Mouse (Mus musculus) embryonic facial prominence, embryonic 15.5 days (tissue): ENCODE data around the gene Adgrf1. TPM values are rescaled to one million over a fixed set of nuclear protein-coding genes. Genes with fewer than 3 reads are reported as not detected.

Experiments used
- ATAC-seq: fragments of 200-750 bp; cut with Nextera tagmentation; 2 replicates; pipeline ENCODE4 v1.8.0; 2017; ENCODE audit warnings: low read depth, moderate TSS enrichment; ENCODE audit not compliant: insufficient number of reproducible peaks, low FRiP score, low TSS enrichment
- H3K27ac ChIP-seq: fragments of 300-500 bp; sonication (generic); replicated peaks from 2 replicates; pipeline ENCODE4 v1.5.1; 2015; ENCODE audit warnings: mild to moderate bottlenecking, inconsistent platforms
- H3K27me3 ChIP-seq: fragments of 300-500 bp; sonication (generic); 2 replicates; pipeline ENCODE4 v1.6.1; 2015; ENCODE audit warnings: inconsistent platforms
- H3K36me3 ChIP-seq: fragments of 300-500 bp; sonication (generic); 2 replicates; pipeline ENCODE4 v1.6.1; 2015; ENCODE audit warnings: mild to moderate bottlenecking, inconsistent platforms
- H3K4me1 ChIP-seq: fragments of 300-500 bp; sonication (generic); 2 replicates; pipeline ENCODE4 v1.6.1; 2015; ENCODE audit warnings: inconsistent platforms
- H3K4me2 ChIP-seq: fragments of 300-500 bp; sonication (generic); replicated peaks from 2 replicates; pipeline ENCODE4 v1.6.1; 2015; ENCODE audit warnings: mild to moderate bottlenecking, inconsistent platforms
- H3K4me3 ChIP-seq: fragments of 300-500 bp; sonication (generic); replicated peaks from 2 replicates; pipeline ENCODE4 v1.5.1; 2015; ENCODE audit warnings: mild to moderate bottlenecking, inconsistent platforms
- H3K9ac ChIP-seq: fragments of 300-500 bp; sonication (generic); 2 replicates; pipeline ENCODE4 v1.6.1; 2015; ENCODE audit warnings: inconsistent platforms
- H3K9me3 ChIP-seq: fragments of 300-500 bp; sonication (generic); replicated peaks from 2 replicates; pipeline ENCODE4 v1.6.1; 2016; ENCODE audit warnings: inconsistent platforms
- WGBS: fragments of 180-500 bp; shearing (Covaris S2); methylation state at CpG from one replicate; pipeline ENCODE4 v1.1.7; 2015; 5-methylcytosine and 5-hydroxymethylcytosine counted together
- polyA plus RNA-seq: library from polyadenylated mRNA; unstranded; fragments of >200 nt; fragmentation: Nextera tagmentation; extraction: Ambion mirVana; gene quantifications from 2 replicates; pipeline ENCODE4 v1.2.1, GENCODE M21; 2015

Adgrf1 gene
- polyA plus RNA-seq, 1 experiment from 2014 or later, result 0.04 TPM

GRCm38 (mm10) chr17:43267046-43267749, 2.9 kb upstream of the Adgrf1 start:
- Histone ChIP-seq H3K9me3 (peaks cover 10% of the 10 kb centered on the region; the same call in 1 of the 2 replicates), H3K9ac (no peak overlapping the region), H3K27ac (no peak overlapping the region), H3K4me2 (no peak overlapping the region), H3K4me3 (no peak overlapping the region), H3K27me3 (no peaks in the 10 kb centered on the region), H3K4me1 (peaks cover 10% of the 10 kb centered on the region; the same call in 1 of the 2 replicates), H3K36me3 (no peaks in the 10 kb centered on the region)
- no peak for ATAC-seq
- WGBS, result 90% methylated on average over 9 of the region's 9 CpGs

GRCm38 (mm10) chr17:43276220-43276619, 6.1 kb downstream of the Adgrf1 start:
- H3K4me1 ChIP-seq, result peaks cover 7% of the 10 kb centered on the region; the same call in 1 of the 2 replicates

DNA sequence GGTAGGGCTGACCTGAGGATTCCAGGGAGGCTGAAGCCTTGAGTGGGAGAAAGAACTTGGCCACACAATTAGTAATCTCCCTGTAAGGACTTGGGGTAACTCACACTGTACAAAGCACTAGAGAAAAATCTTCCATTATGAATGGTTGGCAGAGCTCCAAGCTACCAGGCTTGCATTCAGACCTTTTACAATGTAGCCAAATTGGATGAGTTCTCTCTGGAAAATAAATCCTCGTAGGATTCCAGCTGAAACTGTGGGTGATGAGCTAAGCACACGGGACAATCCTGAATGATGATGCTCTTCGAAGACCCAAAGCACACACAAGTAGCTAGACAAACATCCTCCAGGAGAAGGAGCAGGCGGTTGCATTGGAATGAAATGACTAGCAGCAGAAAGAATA, 7.1 kb downstream of the Adgrf1 start:
- no peak for ATAC-seq
- no peak overlapping the region for H3K4me3 ChIP-seq
- WGBS, result 40% methylated on average over 4 of the region's 4 CpGs
- no peaks in the 10 kb centered on the region for H3K36me3 ChIP-seq
- H3K4me1 ChIP-seq, result peaks cover 7% of the 10 kb centered on the region; the same call in 1 of the 2 replicates
- no peak overlapping the region for H3K9ac ChIP-seq
- H3K27me3 ChIP-seq, result no peaks in the 10 kb centered on the region
- no peak overlapping the region for H3K27ac ChIP-seq
- no peak overlapping the region for H3K4me2 ChIP-seq
- no peaks in the 10 kb centered on the region for H3K9me3 ChIP-seq

More at GRCm38 (mm10) chr17:43276220-43276619, 6.1 kb downstream of the Adgrf1 start:
- ATAC-seq, result no peak
- H3K9ac ChIP-seq, result no peak overlapping the region
- H3K4me2 ChIP-seq, result no peak overlapping the region
- H3K27ac ChIP-seq, result no peak overlapping the region
- H3K36me3 ChIP-seq, result no peaks in the 10 kb centered on the region
- no peaks in the 10 kb centered on the region for H3K27me3 ChIP-seq
- H3K4me3 ChIP-seq, result no peak overlapping the region
- 70% methylated on average over 6 of the region's 6 CpGs for WGBS
- no peaks in the 10 kb centered on the region for H3K9me3 ChIP-seq

- no peak for ATAC-seq
- 62% methylated on average over 7 of the region's 7 CpGs for WGBS
Observed at GRCm38 (mm10) chr17:43279671-43280070, 9.5 kb downstream of the Adgrf1 start.

DNA sequence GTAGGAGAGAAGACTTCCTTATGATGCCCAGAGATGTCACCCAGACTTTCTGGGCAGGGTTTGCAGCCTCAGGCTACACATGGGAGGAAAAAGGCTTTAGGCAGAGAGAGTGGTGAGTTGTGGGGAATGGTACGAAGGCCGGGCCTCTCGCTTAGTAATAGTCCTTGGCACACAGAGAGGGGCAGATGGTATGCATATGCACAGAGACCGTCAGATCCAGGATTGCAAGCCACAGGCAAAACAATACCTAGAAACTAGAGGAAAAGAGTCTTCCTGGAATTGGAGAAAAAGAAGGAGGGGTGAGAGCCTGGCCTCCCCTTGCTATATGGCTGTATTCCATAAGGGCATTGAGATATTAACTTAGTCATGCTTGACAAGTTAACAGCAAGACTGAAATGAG, 12.2 kb downstream of the Adgrf1 start:
- H3K27ac ChIP-seq, result no peak overlapping the region
- H3K9me3 ChIP-seq, result no peaks in the 10 kb centered on the region
- 50% methylated on average over 4 of the region's 4 CpGs for WGBS
- H3K4me1 ChIP-seq, result 0 out of 2 replicates have a peak, but pooled peaks cover 2% of the 10 kb centered on the region
- H3K27me3 ChIP-seq, result no peaks in the 10 kb centered on the region
- no peak overlapping the region for H3K9ac ChIP-seq
- no peak for ATAC-seq
- H3K36me3 ChIP-seq, result no peaks in the 10 kb centered on the region
- H3K4me2 ChIP-seq, result no peak overlapping the region
- H3K4me3 ChIP-seq, result no peak overlapping the region

More at GRCm38 (mm10) chr17:43279671-43280070, 9.5 kb downstream of the Adgrf1 start:
- Histone ChIP-seq H3K36me3 (no peaks in the 10 kb centered on the region), H3K27ac (no peak overlapping the region), H3K4me3 (no peak overlapping the region), H3K9ac (no peak overlapping the region), H3K4me2 (no peak overlapping the region), H3K9me3 (no peaks in the 10 kb centered on the region), H3K4me1 (peaks cover 7% of the 10 kb centered on the region; the same call in 1 of the 2 replicates), H3K27me3 (no peaks in the 10 kb centered on the region)

GRCm38 (mm10) chr17:43282828-43283227, 12.7 kb downstream of the Adgrf1 start:
- H3K4me2 ChIP-seq, result no peak overlapping the region
- H3K4me1 ChIP-seq, result no peaks in the 10 kb centered on the region
- no peak for ATAC-seq
- H3K36me3 ChIP-seq, result no peaks in the 10 kb centered on the region
- no peak overlapping the region for H3K27ac ChIP-seq
- 62% methylated on average over 5 of the region's 5 CpGs for WGBS
- H3K27me3 ChIP-seq, result no peaks in the 10 kb centered on the region
- no peak overlapping the region for H3K9ac ChIP-seq
- H3K4me3 ChIP-seq, result no peak overlapping the region
- H3K9me3 ChIP-seq, result no peaks in the 10 kb centered on the region

- Histone ChIP-seq H3K27ac (no peak overlapping the region), H3K27me3 (no peaks in the 10 kb centered on the region), H3K9me3 (no peaks in the 10 kb centered on the region), H3K4me1 (no peaks in the 10 kb centered on the region), H3K36me3 (no peaks in the 10 kb centered on the region), H3K4me2 (no peak overlapping the region), H3K4me3 (no peak overlapping the region), H3K9ac (no peak overlapping the region)
- 77% methylated on average over 7 of the region's 7 CpGs for WGBS
- no peak for ATAC-seq
Observed at GRCm38 (mm10) chr17:43299515-43299914, 29.4 kb downstream of the Adgrf1 start.

- H3K4me3 ChIP-seq, result no peak overlapping the region
- no peaks in the 10 kb centered on the region for H3K27me3 ChIP-seq
- 0 out of 2 replicates have a peak, but pooled peaks cover 3% of the 10 kb centered on the region for H3K4me1 ChIP-seq
- no peak overlapping the region for H3K27ac ChIP-seq
- H3K9ac ChIP-seq, result no peak overlapping the region
- ATAC-seq, result no peak
- WGBS, result 51% methylated on average over 7 of the region's 7 CpGs
- no peaks in the 10 kb centered on the region for H3K9me3 ChIP-seq
- H3K4me2 ChIP-seq, result no peak overlapping the region
- no peaks in the 10 kb centered on the region for H3K36me3 ChIP-seq
Observed at GRCm38 (mm10) chr17:43325986-43326671, 56.0 kb downstream of the Adgrf1 start.

DNA sequence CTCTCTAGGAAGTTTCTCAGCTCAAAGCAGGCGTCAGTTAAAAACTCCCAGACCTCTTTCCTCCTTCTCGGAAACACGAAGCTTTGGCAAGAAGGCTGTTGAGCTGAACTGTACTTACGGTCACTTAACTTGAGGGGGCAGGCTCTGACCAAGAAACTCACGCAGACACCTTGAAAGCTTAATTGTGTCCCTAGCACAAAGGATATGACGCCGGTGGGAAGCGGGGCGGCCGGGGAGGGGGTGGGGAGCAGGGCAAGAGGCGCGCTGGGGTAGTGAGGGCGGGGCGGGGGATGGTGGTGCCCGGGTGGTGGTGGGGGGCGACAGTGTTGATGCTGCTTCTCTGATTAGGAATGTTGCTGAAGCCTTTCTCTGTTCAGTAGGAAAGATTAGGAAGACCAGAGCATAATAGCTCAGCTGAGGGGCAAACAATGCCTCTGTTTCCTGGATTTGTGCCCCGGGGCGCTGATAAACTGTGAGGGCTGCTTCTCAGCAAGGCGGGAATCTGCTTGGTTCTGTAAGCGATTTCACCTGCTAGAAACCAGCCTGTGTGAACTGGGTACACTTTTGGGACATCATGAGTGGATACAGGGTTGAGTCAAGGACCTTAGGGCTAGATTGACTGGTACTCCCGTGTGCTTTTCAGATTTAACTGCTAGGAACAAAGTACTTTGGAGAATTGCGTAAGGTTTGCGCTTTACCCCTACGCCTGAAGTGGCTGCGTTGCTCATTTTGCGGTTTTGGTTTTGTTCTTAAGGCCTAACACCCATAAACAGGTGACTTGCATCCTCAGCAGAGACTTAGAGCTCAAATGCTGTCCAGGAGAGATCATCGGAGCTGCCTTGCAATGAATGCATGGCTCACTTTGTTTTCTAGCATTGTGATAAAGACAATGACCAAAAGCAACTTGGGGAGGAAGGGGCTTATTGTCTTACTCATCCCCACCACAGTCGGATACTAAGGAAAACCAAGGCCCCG, 56.9 kb downstream of the Adgrf1 start:
- H3K27ac ChIP-seq, result 0 out of 2 replicates have a peak overlapping the region, but pooled peaks have one; percentile 17
- H3K9me3 ChIP-seq, result no peaks in the 10 kb centered on the region
- 0 out of 2 replicates have a peak, but pooled peaks cover 3% of the 10 kb centered on the region for H3K4me1 ChIP-seq
- no peaks in the 10 kb centered on the region for H3K36me3 ChIP-seq
- peak overlapping the region; percentile 57 for H3K4me2 ChIP-seq
- peak overlapping the region; percentile 34 for H3K4me3 ChIP-seq
- 13% methylated on average over 29 of the region's 29 CpGs for WGBS
- H3K9ac ChIP-seq, result no peak overlapping the region
- no peaks in the 10 kb centered on the region for H3K27me3 ChIP-seq
- peak; percentile 67 for ATAC-seq

- Histone ChIP-seq H3K4me3 (no peak overlapping the region), H3K27ac (no peak overlapping the region), H3K27me3 (no peaks in the 10 kb centered on the region), H3K9ac (no peak overlapping the region), H3K9me3 (no peaks in the 10 kb centered on the region), H3K36me3 (no peaks in the 10 kb centered on the region), H3K4me1 (0 out of 2 replicates have a peak, but pooled peaks cover 3% of the 10 kb centered on the region), H3K4me2 (no peak overlapping the region)
- WGBS, result 71% methylated on average over 6 of the region's 6 CpGs
- ATAC-seq, result no peak
Observed at GRCm38 (mm10) chr17:43327810-43328209, 57.7 kb downstream of the Adgrf1 start.
